Mouse (Mus musculus): ENCODE measurements at regions not wholly inside any gene's neighbourhood (a gene's known extent, or its start where the extent isn't known, plus 50 kb on each side); places are given as distances from the start of the nearest gene placed in this dataset.
A peak's percentile ranks its signal among the peaks of the same experiment; 100 is the strongest.

DNA sequence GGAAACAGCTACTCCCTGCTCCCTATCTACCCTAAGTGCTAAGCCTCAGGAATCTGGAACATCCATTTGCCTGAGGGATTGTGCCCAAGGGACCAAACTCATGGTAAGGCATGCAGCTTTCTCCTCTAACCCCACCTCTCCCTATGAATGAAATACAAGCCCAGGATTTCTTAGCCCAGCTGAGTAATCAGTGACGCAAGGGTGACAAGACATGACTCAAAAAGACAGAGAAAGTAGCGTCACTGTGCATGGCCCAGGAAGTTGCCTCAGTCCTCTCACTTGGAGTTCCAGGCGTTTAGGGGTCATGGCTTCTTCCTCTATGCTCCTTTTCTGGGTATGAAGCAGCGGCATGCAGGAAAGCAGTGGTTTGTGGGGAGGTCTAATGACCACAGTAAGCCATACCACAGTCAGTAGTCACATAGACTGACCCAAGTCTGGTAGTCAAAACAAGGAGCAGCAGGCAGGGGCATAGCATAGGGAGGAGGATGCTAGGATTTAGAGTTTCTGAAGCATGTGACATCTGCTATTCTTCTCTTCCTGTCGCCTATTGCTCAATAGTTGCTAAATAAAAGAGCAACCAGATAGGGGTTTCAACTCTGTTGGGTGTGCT lies 78.7 kb upstream of the Cd93 start:
- no peaks in the 10 kb centered on the region for H3K27me3 ChIP-seq (ENCODE audit: control insufficient read depth, insufficient read depth, low read length)
- no peaks in the 10 kb centered on the region for H3K36me3 ChIP-seq (ENCODE audit: control insufficient read depth, insufficient read depth, low read length)
- DNase-seq (ENCODE audit: low spot score, missing footprints) (no peak), ATAC-seq (ENCODE audit: low FRiP score) (no peak)
- 71% methylated on average over 5 of the region's 5 CpGs for WGBS
- no peak overlapping the region for H3K9ac ChIP-seq (ENCODE audit: low read length)
- H3K4me1 ChIP-seq (ENCODE audit: control insufficient read depth, insufficient read depth, low read length), result no peaks in the 10 kb centered on the region
- H3K4me2 ChIP-seq, result no peak overlapping the region
- H3K9me3 ChIP-seq (ENCODE audit: control insufficient read depth, low read length), result no peaks in the 10 kb centered on the region
- H3K4me3 ChIP-seq (ENCODE audit: low read depth, low read length), result no peak overlapping the region
- H3K27ac ChIP-seq (ENCODE audit: low read depth, low read length), result no peak overlapping the region

DNA sequence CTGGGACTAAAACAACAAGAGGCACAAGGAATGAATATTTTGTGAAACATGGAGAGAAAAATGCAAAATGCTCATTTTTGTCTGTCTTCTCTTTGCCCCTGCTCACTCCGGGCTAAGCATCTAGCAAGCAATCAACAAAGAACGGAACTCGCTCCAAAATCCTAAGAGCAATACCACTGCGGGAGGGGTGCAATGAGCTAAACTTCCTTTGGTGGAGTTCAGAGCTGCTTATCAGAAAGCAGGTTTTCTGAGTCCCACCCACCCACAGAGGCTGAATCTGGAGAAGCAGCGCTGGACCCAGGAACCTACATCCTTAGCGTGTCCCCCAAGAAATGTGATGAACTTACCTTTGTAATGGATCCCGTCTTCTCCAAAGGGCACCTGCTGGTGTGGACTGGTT lies 76.9 kb upstream of the Cd93 start:
- Histone ChIP-seq H3K4me3 (ENCODE audit: low read depth, low read length) (no peak overlapping the region), H3K27ac (ENCODE audit: low read depth, low read length) (no peak overlapping the region), H3K36me3 (ENCODE audit: control insufficient read depth, insufficient read depth, low read length) (no peaks in the 10 kb centered on the region), H3K9me3 (ENCODE audit: control insufficient read depth, low read length) (no peaks in the 10 kb centered on the region), H3K27me3 (ENCODE audit: control insufficient read depth, insufficient read depth, low read length) (no peaks in the 10 kb centered on the region), H3K4me2 (no peak overlapping the region), H3K9ac (ENCODE audit: low read length) (no peak overlapping the region), H3K4me1 (ENCODE audit: control insufficient read depth, insufficient read depth, low read length) (no peaks in the 10 kb centered on the region)
- 81% methylated on average over 7 of the region's 7 CpGs for WGBS
- DNase-seq (ENCODE audit: low spot score, missing footprints) (no peak), ATAC-seq (ENCODE audit: low FRiP score) (no peak)

GRCm38 (mm10) chr2:148519689-148520290 lies 76.4 kb upstream of the Cd93 start:
- DNase-seq (ENCODE audit: low spot score, missing footprints), result no peak
- Histone ChIP-seq H3K4me3 (ENCODE audit: low read depth, low read length) (no peak overlapping the region), H3K27ac (ENCODE audit: low read depth, low read length) (no peak overlapping the region), H3K27me3 (ENCODE audit: control insufficient read depth, insufficient read depth, low read length) (no peaks in the 10 kb centered on the region), H3K36me3 (ENCODE audit: control insufficient read depth, insufficient read depth, low read length) (no peaks in the 10 kb centered on the region), H3K4me2 (no peak overlapping the region), H3K9me3 (ENCODE audit: control insufficient read depth, low read length) (no peaks in the 10 kb centered on the region), H3K4me1 (ENCODE audit: control insufficient read depth, insufficient read depth, low read length) (no peaks in the 10 kb centered on the region), H3K9ac (ENCODE audit: low read length) (no peak overlapping the region)
- ATAC-seq (ENCODE audit: low FRiP score), result peak; percentile 52; the same call in 1 of the 2 replicates
- 62% methylated on average over 10 of the region's 10 CpGs for WGBS

- DNase-seq (ENCODE audit: low spot score, missing footprints) (peak; percentile 61), ATAC-seq (ENCODE audit: low FRiP score) (no peak)
- Histone ChIP-seq H3K9ac (ENCODE audit: low read length) (no peak overlapping the region), H3K27ac (ENCODE audit: low read depth, low read length) (no peak overlapping the region), H3K36me3 (ENCODE audit: control insufficient read depth, insufficient read depth, low read length) (no peaks in the 10 kb centered on the region), H3K4me2 (no peak overlapping the region), H3K4me1 (ENCODE audit: control insufficient read depth, insufficient read depth, low read length) (no peaks in the 10 kb centered on the region), H3K4me3 (ENCODE audit: low read depth, low read length) (no peak overlapping the region), H3K9me3 (ENCODE audit: control insufficient read depth, low read length) (no peaks in the 10 kb centered on the region), H3K27me3 (ENCODE audit: control insufficient read depth, insufficient read depth, low read length) (no peaks in the 10 kb centered on the region)
- 67% methylated on average over 1 of the region's 1 CpGs for WGBS
Observed at GRCm38 (mm10) chr2:148517906-148518305, 74.5 kb upstream of the Cd93 start.

- no peak for DNase-seq (ENCODE audit: low spot score, missing footprints)
- ATAC-seq (ENCODE audit: low FRiP score), result no peak
- no peak overlapping the region for H3K4me3 ChIP-seq (ENCODE audit: low read depth, low read length)
- H3K4me1 ChIP-seq (ENCODE audit: control insufficient read depth, insufficient read depth, low read length), result no peaks in the 10 kb centered on the region
- H3K9ac ChIP-seq (ENCODE audit: low read length), result no peak overlapping the region
- H3K36me3 ChIP-seq (ENCODE audit: control insufficient read depth, insufficient read depth, low read length), result no peaks in the 10 kb centered on the region
- WGBS, result 87% methylated on average over 13 of the region's 13 CpGs
- H3K27ac ChIP-seq (ENCODE audit: low read depth, low read length), result no peak overlapping the region
- H3K27me3 ChIP-seq (ENCODE audit: control insufficient read depth, insufficient read depth, low read length), result no peaks in the 10 kb centered on the region
- no peaks in the 10 kb centered on the region for H3K9me3 ChIP-seq (ENCODE audit: control insufficient read depth, low read length)
- no peak overlapping the region for H3K4me2 ChIP-seq
Observed at GRCm38 (mm10) chr2:148510008-148510681, 66.8 kb upstream of the Cd93 start.

GRCm38 (mm10) chr2:148509357-148509756 lies 66.0 kb upstream of the Cd93 start:
- ATAC-seq (ENCODE audit: low FRiP score), result no peak
- no peak overlapping the region for H3K4me3 ChIP-seq (ENCODE audit: low read depth, low read length)

GRCm38 (mm10) chr2:148507523-148507922 lies 64.2 kb upstream of the Cd93 start:
- Histone ChIP-seq H3K27me3 (ENCODE audit: control insufficient read depth, insufficient read depth, low read length) (no peaks in the 10 kb centered on the region), H3K9me3 (ENCODE audit: control insufficient read depth, low read length) (no peaks in the 10 kb centered on the region), H3K9ac (ENCODE audit: low read length) (no peak overlapping the region), H3K4me1 (ENCODE audit: control insufficient read depth, insufficient read depth, low read length) (no peaks in the 10 kb centered on the region), H3K27ac (ENCODE audit: low read depth, low read length) (no peak overlapping the region), H3K36me3 (ENCODE audit: control insufficient read depth, insufficient read depth, low read length) (no peaks in the 10 kb centered on the region), H3K4me3 (ENCODE audit: low read depth, low read length) (no peak overlapping the region), H3K4me2 (no peak overlapping the region)
- no peak for DNase-seq (ENCODE audit: low spot score, missing footprints)
- no peak for ATAC-seq (ENCODE audit: low FRiP score)

More at GRCm38 (mm10) chr2:148509357-148509756, 66.0 kb upstream of the Cd93 start:
- DNase-seq (ENCODE audit: low spot score, missing footprints), result no peak
- no peaks in the 10 kb centered on the region for H3K36me3 ChIP-seq (ENCODE audit: control insufficient read depth, insufficient read depth, low read length)
- H3K9me3 ChIP-seq (ENCODE audit: control insufficient read depth, low read length), result no peaks in the 10 kb centered on the region
- no peaks in the 10 kb centered on the region for H3K27me3 ChIP-seq (ENCODE audit: control insufficient read depth, insufficient read depth, low read length)
- no peak overlapping the region for H3K9ac ChIP-seq (ENCODE audit: low read length)
- H3K4me1 ChIP-seq (ENCODE audit: control insufficient read depth, insufficient read depth, low read length), result no peaks in the 10 kb centered on the region
- no peak overlapping the region for H3K27ac ChIP-seq (ENCODE audit: low read depth, low read length)
- no peak overlapping the region for H3K4me2 ChIP-seq
- WGBS, result 93% methylated on average over 4 of the region's 4 CpGs

- Histone ChIP-seq H3K4me3 (ENCODE audit: low read depth, low read length) (no peak overlapping the region), H3K27ac (ENCODE audit: low read depth, low read length) (no peak overlapping the region), H3K4me1 (ENCODE audit: control insufficient read depth, insufficient read depth, low read length) (no peaks in the 10 kb centered on the region), H3K27me3 (ENCODE audit: control insufficient read depth, insufficient read depth, low read length) (no peaks in the 10 kb centered on the region), H3K9me3 (ENCODE audit: control insufficient read depth, low read length) (no peaks in the 10 kb centered on the region), H3K36me3 (ENCODE audit: control insufficient read depth, insufficient read depth, low read length) (no peaks in the 10 kb centered on the region), H3K9ac (ENCODE audit: low read length) (no peak overlapping the region), H3K4me2 (no peak overlapping the region)
- 88% methylated on average over 3 of the region's 3 CpGs for WGBS
- DNase-seq (ENCODE audit: low spot score, missing footprints) (no peak), ATAC-seq (ENCODE audit: low FRiP score) (no peak)
Observed at GRCm38 (mm10) chr2:148506966-148507365, 63.6 kb upstream of the Cd93 start.

GRCm38 (mm10) chr2:148505651-148506050 lies 62.3 kb upstream of the Cd93 start:
- H3K4me3 ChIP-seq (ENCODE audit: low read depth, low read length), result no peak overlapping the region
- H3K9ac ChIP-seq (ENCODE audit: low read length), result no peak overlapping the region
- H3K4me2 ChIP-seq, result no peak overlapping the region
- no peak for ATAC-seq (ENCODE audit: low FRiP score)
- no peak overlapping the region for H3K27ac ChIP-seq (ENCODE audit: low read depth, low read length)
- no peaks in the 10 kb centered on the region for H3K9me3 ChIP-seq (ENCODE audit: control insufficient read depth, low read length)
- H3K36me3 ChIP-seq (ENCODE audit: control insufficient read depth, insufficient read depth, low read length), result no peaks in the 10 kb centered on the region
- WGBS, result 88% methylated on average over 3 of the region's 3 CpGs
- no peaks in the 10 kb centered on the region for H3K27me3 ChIP-seq (ENCODE audit: control insufficient read depth, insufficient read depth, low read length)
- H3K4me1 ChIP-seq (ENCODE audit: control insufficient read depth, insufficient read depth, low read length), result no peaks in the 10 kb centered on the region
- no peak for DNase-seq (ENCODE audit: low spot score, missing footprints)
